Mouse (Mus musculus): ENCODE results near the gene Fbxo34.
"Not testable (repeated sequence)": the region's sequence is repeated elsewhere in the genome, so short reads cannot be mapped to it uniquely, and the experiment has no call there.

Fbxo34 gene

DNA sequence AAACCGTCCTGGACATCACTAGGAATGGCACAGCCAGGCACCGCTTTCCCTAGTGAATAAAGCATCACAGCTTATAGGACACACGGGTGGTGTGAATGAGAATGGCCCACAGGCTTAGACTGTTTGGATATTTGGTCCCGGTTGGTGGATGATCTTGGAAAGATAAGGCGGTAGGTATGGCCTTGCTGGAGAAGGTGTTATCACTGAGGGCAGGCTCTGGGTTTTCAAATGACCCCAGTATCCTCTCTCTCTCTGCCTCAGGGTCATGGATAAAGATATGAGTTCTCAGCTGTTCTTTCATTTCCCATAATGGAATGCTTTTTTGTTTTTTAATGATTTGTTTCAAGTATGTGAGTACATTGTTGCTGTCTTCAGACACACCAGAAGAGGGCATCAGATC, 105.0 kb downstream of the Fbxo34 start:
- no peak for DNase-seq (ENCODE audit: low read depth in 2 of 2, low spot score in 2 of 2)

DNA sequence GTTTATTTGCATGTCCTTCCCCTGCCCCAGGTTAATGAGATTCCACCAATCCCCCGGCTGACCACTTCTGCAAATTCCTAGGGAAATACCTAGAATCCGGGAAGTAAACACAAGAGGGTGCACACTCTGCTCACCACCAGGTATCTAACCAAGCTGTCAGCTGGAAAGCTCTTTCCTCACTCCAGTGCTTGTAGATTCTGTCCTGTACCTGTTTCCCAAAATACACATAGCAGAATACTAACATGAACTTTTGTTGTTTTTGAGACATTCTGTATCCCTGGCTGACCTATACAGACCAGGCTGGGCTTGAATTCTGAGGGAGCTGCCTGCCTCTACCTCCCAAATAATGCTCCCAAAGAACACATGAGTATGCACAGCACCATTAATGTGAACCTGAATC, 110.5 kb downstream of the Fbxo34 start:
- no peak for DNase-seq (ENCODE audit: low read depth in 2 of 2, low spot score in 2 of 2)

DNA sequence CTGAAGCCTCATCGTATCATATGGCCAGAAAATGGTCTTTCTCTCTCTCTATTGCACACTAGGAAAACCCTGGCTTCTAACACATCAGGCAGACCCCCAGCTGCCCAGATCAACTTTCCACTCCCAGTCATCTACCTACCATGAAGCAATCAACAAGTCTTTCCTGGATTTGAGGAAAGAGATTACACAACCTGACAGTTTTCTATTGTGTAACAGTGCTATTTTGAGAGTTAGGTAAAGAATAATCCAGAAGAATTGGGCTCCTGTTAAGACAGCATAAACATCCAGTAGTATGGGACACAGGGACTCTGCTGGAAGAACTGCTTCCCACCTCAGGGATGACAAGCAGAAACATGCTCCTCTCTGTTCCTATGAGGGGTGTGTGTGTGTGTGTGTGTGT, 112.3 kb downstream of the Fbxo34 start:
- DNase-seq (ENCODE audit: low read depth in 2 of 2, low spot score in 2 of 2): no peak

DNA sequence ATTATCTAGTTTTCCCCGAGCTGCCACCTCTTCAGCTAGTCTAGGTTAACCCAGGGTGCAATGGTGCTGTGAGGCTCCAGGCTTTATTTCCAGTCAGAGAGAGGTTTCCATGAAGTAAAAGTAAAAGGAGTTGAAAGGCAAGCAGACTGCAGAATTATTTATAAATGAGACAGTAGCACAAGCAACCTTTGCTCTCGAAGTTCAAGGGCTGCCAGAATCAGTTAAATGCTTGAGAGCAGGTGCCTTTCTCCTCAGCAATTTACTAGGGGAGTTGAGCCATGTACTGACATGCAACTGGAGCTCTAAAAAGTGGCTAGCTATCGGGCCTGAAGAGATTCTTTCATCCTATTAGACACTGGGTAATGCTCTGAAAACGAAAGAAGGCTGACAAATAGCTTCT, 112.9 kb downstream of the Fbxo34 start:
- no peak for DNase-seq (ENCODE audit: low read depth in 2 of 2, low spot score in 2 of 2)

DNA sequence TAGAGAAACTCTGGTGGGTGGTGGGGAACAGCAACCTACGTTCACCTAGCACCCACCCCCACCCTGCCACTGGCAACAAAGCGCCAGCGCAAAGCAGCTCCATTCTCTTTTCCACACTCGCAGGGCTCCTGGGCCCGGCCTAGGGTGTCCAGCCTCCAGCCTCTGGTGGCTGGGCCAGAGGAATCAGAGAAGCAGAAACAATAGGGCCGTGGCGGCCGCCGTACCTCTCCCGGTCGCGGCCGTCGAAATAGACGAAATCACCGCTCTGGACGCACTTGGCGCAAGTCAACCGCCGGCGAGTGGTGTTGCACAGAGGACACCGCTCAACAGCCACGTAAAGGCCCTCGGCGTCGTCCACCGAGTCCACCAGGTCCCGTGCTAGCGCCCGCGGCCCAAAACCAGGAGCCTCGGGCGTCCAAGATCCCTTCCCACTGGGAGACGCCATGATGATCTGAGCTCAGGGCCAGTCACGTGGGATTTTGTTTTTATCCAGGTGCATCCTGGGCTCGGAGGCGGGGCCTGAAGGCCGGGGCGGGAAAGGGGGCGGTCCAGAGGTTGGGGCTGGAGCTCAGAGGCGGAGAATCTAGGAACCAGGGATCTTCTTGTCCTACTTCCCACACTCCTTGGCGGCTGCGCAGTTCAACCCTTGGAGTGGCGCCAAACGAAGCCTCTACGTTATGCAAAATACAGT, 117.9 kb downstream of the Fbxo34 start:
- peak; percentile 65 to 73 for DNase-seq (ENCODE audit: low read depth in 2 of 2, low spot score in 2 of 2)

DNA sequence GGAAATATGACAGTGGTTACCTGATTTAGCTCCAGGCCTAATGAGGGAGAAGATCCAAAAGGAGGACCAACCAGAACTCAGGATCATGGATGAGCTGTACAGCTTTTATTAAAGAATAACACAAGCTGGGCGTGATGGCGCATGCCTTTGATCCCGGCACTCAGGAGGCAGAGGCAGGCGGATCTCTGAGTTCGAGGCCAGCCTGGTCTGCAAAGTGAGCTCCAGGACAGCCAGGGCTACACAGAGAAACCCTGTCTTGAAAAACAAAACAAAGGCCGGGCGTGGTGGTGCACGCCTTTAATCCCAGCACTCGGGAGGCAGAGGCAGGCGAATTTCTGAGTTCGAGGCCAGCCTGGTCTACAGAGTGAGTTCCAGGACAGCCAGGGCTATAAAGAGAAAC, 120.3 kb downstream of the Fbxo34 start, which contains the start of gene Atg14:
Gene Atg14 (minus strand): TSS at position 101 of the 400 bp plus-strand sequence.
- not testable (repeated sequence) for DNase-seq (ENCODE audit: low read depth in 2 of 2, low spot score in 2 of 2)

DNA sequence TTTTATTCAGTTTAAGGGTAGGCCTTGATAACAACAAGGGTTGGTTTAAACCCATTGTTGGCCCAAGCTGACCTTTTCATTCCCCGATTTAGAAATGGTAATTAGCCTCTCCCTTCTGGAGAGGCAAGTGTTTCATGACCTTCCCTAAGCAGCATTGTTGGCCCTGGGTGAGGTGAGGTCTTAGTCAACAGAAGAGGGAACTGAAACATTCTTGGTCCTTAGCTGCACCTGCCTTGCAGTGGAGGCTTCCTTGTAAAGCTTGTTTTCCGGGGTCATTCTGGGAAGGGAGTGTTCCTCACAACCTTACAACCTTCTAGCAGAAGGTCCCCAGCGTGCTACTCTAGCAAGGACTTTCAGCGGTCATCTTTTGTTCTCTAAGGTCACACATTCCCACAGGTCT, 122.5 kb downstream of the Fbxo34 start:
- no peak for DNase-seq (ENCODE audit: low read depth in 2 of 2, low spot score in 2 of 2)

DNA sequence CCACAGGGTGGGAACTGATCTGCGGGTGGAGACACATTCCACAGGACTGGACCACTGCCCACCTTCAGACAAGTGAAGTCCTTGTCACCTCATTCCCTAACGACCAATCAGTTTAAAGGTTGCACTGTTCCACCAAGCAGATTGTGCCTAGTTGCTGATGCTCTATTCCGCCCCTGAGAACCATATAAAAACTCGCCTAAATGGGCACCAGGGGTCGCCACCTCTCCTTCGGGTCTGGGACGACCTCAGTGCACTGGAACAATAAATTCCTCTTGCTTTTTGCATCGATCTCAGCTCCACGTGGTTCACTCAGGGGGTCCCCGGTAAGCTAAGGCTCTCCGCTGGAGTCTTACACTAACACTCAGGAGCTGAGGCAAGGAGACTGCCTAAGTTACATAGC, 124.5 kb downstream of the Fbxo34 start:
- DNase-seq (ENCODE audit: low read depth in 2 of 2, low spot score in 2 of 2): no peak

DNA sequence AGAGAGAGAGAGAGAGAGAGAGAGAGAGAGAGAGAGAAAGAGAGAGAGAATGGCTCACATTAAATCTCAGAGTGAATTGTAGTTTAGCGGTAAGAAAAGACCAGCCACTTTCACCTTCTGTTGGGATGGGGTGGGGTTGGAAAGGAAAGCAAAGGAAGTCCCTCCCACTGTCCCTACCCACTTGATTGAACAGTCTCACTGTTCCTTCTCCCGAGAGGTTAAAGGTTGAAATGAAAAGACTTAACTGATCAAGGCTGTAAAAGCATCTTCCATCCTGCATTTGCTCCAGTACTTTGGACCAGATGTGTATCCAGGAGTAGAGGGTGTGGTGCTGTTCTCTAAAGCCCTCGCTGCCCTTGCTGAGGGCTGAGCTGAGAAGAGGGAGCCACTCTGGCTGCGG, 126.5 kb downstream of the Fbxo34 start:
- DNase-seq (ENCODE audit: low read depth in 2 of 2, low spot score in 2 of 2): no peak

DNA sequence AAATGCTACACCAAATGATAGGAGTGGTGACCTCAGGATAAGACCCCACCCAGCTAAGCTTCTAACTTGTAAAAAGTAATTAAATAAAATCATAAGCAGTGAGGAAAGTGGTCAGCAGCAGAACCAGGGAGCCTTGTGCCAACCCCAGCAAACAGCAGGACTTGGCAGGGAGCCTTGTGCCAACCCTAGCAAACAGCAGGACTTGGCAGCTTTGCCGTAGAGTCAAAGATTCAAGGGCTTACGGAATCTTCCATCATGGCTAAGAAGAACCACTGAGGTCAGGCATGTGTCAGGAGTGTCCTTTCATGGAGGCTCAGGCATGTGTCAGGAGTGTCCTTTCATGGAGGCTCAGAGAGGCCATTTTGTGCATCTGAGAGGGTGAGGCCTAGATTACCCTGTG, 127.9 kb downstream of the Fbxo34 start:
- DNase-seq (ENCODE audit: low read depth in 2 of 2, low spot score in 2 of 2): no peak

DNA sequence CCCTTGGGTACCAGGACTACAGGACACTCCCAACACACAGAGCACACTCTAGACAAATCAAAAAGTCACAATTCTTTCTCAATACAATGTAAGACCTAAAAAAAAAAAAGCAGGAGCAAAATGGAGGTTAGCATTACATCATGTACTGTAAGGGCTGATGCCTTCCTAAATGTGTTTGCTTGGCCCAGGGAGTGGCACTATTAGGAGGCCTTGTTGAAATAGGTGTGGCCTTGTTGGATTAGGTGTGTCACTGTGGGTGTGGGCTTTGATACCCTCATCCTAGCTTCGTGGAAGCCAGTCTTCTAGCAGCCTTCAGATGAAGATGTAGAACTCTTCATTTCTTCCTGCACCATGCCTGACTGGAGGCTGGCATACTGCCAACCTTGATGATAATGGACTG, 131.1 kb downstream of the Fbxo34 start:
- no peak for DNase-seq (ENCODE audit: low read depth in 2 of 2, low spot score in 2 of 2)
